Mouse (Mus musculus) urinary bladder, postnatal 25 days (tissue): ENCODE results near the gene Gad1.

Experiments
- DNase-seq: peaks from one replicate; pipeline ENCODE4 v3.0.0; 2022; ENCODE audit warnings: low spot score

The Gad1 gene

GRCm38 (mm10) chr2:70564646-70565315, 11.9 kb downstream of the Gad1 start:
- no peak for DNase-seq

- DNase-seq, result no peak
These were observed 13.1 kb downstream of the Gad1 start for GRCm38 (mm10) chr2:70565651-70566602.

- DNase-seq, result no peak
These were observed 13.7 kb downstream of the Gad1 start for GRCm38 (mm10) chr2:70566603-70566981.

- no peak for DNase-seq
These were observed 14.3 kb downstream of the Gad1 start for GRCm38 (mm10) chr2:70567071-70567681.

- no peak for DNase-seq
These were observed 14.8 kb downstream of the Gad1 start for GRCm38 (mm10) chr2:70567682-70568077.

- DNase-seq, result no peak
These were observed 15.5 kb downstream of the Gad1 start for GRCm38 (mm10) chr2:70568198-70568941.

- DNase-seq, result no peak
These were observed 18.8 kb downstream of the Gad1 start for GRCm38 (mm10) chr2:70571698-70572097.

GRCm38 (mm10) chr2:70572251-70572650, 19.4 kb downstream of the Gad1 start:
- no peak for DNase-seq

- no peak for DNase-seq
These were observed 20.8 kb downstream of the Gad1 start for GRCm38 (mm10) chr2:70573544-70574210.

- no peak for DNase-seq
These were observed 35.3 kb downstream of the Gad1 start for GRCm38 (mm10) chr2:70588200-70588599.

GRCm38 (mm10) chr2:70592432-70592831, 39.6 kb downstream of the Gad1 start:
- DNase-seq, result no peak

- DNase-seq, result no peak
These were observed 40.8 kb downstream of the Gad1 start for GRCm38 (mm10) chr2:70593670-70594069.

GRCm38 (mm10) chr2:70595896-70596295, 43.0 kb downstream of the Gad1 start:
- DNase-seq, result no peak

- DNase-seq, result no peak
These were observed 56.9 kb downstream of the Gad1 start for GRCm38 (mm10) chr2:70609769-70610168.

GRCm38 (mm10) chr2:70614745-70615351, 62.0 kb downstream of the Gad1 start:
- no peak for DNase-seq

- DNase-seq, result no peak
These were observed 63.2 kb downstream of the Gad1 start for GRCm38 (mm10) chr2:70616076-70616475.

- no peak for DNase-seq
These were observed 63.7 kb downstream of the Gad1 start for GRCm38 (mm10) chr2:70616617-70617016.

- DNase-seq, result no peak
These were observed 66.5 kb downstream of the Gad1 start for GRCm38 (mm10) chr2:70619232-70619835.

GRCm38 (mm10) chr2:70620225-70620624, 67.4 kb downstream of the Gad1 start:
- no peak for DNase-seq

- no peak for DNase-seq
These were observed 69.4 kb downstream of the Gad1 start for GRCm38 (mm10) chr2:70622244-70622643.

- no peak for DNase-seq
These were observed 72.9 kb downstream of the Gad1 start for GRCm38 (mm10) chr2:70625761-70626160.
